Mouse (Mus musculus) embryonic facial prominence, embryonic 11.5 days (tissue): ENCODE results near the gene Spg21. TPM values are rescaled to one million over a fixed set of nuclear protein-coding genes. Genes with fewer than 3 reads are reported as not detected.
A peak's percentile ranks its signal among the peaks of the same experiment; 100 is the strongest.

ENCODE experiments used
- ATAC-seq: fragments of 200-750 bp; cut with Nextera tagmentation; replicated peaks from 2 replicates; pipeline ENCODE4 v1.8.0; 2017; ENCODE audit warnings: low read depth; ENCODE audit not compliant: insufficient number of reproducible peaks, low FRiP score, low TSS enrichment
- DNase-seq: peaks from one replicate; pipeline ENCODE4 v3.0.0-alpha.2; 2015; ENCODE audit warnings: low spot score
- H3K27ac ChIP-seq: fragments of 300-500 bp; sonication (generic); replicated peaks from 2 replicates; pipeline ENCODE4 v1.5.1; 2014; ENCODE audit warnings: mild to moderate bottlenecking, low read depth, low read length, control low read depth
- H3K27me3 ChIP-seq: fragments of 300-500 bp; sonication (generic); 2 replicates; pipeline ENCODE4 v1.6.1; 2014; ENCODE audit warnings: mild to moderate bottlenecking, low read length, moderate library complexity, mixed read lengths; ENCODE audit not compliant: control insufficient read depth, insufficient read depth
- H3K36me3 ChIP-seq: fragments of 300-500 bp; sonication (generic); replicated peaks from 2 replicates; pipeline ENCODE4 v1.6.1; 2014; ENCODE audit warnings: low read depth, mild to moderate bottlenecking, low read length, moderate library complexity, mixed read lengths; ENCODE audit not compliant: control insufficient read depth, insufficient read depth
- H3K4me1 ChIP-seq: fragments of 300-500 bp; sonication (generic); 2 replicates; pipeline ENCODE4 v1.6.1; 2014; ENCODE audit warnings: low read length, mixed read lengths; ENCODE audit not compliant: control insufficient read depth, insufficient read depth
- H3K4me2 ChIP-seq: fragments of 300-500 bp; sonication (generic); 2 replicates; pipeline ENCODE4 v1.6.1; 2014; ENCODE audit warnings: low read depth, mild to moderate bottlenecking, control low read depth, low read length, moderate library complexity
- H3K4me3 ChIP-seq: fragments of 300-500 bp; sonication (generic); 2 replicates; pipeline ENCODE4 v1.5.1; 2014; ENCODE audit warnings: low read depth, low read length, control low read depth
- H3K9ac ChIP-seq: fragments of 300-500 bp; sonication (generic); replicated peaks from 2 replicates; pipeline ENCODE4 v1.6.1; 2014; ENCODE audit warnings: mild to moderate bottlenecking, control low read depth, low read length
- H3K9me3 ChIP-seq: fragments of 300-500 bp; sonication (generic); replicated peaks from 2 replicates; pipeline ENCODE4 v1.6.1; 2016; ENCODE audit warnings: mild to moderate bottlenecking, low read length, inconsistent platforms, mixed read lengths; ENCODE audit not compliant: control insufficient read depth
- WGBS: fragments of 180-500 bp; shearing (Covaris S2); extraction: QIAGEN DNeasy Blood & Tissue Kit; methylation state at CpG from one replicate; pipeline ENCODE4 v1.1.7; 2014; 5-methylcytosine and 5-hydroxymethylcytosine counted together
- polyA plus RNA-seq: library from polyadenylated mRNA; unstranded; fragments of >200 nt; fragmentation: Nextera tagmentation; extraction: Ambion mirVana; gene quantifications from 2 replicates; pipeline ENCODE4 v1.2.1, GENCODE M21; 2014

The Spg21 gene
- polyA plus RNA-seq, result 143 and 157 TPM in 2 replicates

- DNase-seq, result peak; percentile 96
- Histone ChIP-seq H3K27me3 (no peaks in the 10 kb centered on the region), H3K9ac (peak within 1 kb of the TSS; percentile 80), H3K27ac (peak within 1 kb of the TSS; percentile 64), H3K4me3 (peak within 1 kb of the TSS; percentile 84), H3K4me2 (peak within 1 kb of the TSS; percentile 47), H3K36me3 (no peaks in the 10 kb centered on the region; the same call in 1 of the 2 replicates), H3K9me3 (no peaks in the 10 kb centered on the region), H3K4me1 (no peaks in the 10 kb centered on the region)
- peak; percentile 95 for ATAC-seq
- under 1% methylated on average over 53 of the region's 53 CpGs for WGBS
Observed at GRCm38 (mm10) chr9:65460732-65461442, at the start of gene Spg21. TSS of gene Spg21 (plus strand) at chr9:65460947.

GRCm38 (mm10) chr9:65411326-65411725, 49.4 kb upstream of the Spg21 start:
- Histone ChIP-seq H3K4me2 (no peak overlapping the region), H3K9ac (no peak overlapping the region), H3K27ac (no peak overlapping the region), H3K4me1 (no peaks in the 10 kb centered on the region), H3K36me3 (no peaks in the 10 kb centered on the region), H3K27me3 (no peaks in the 10 kb centered on the region), H3K4me3 (no peak overlapping the region), H3K9me3 (no peaks in the 10 kb centered on the region)
- DNase-seq, result no peak
- 72% methylated on average over 3 of the region's 3 CpGs for WGBS
- no peak for ATAC-seq

- H3K4me1 ChIP-seq, result no peaks in the 10 kb centered on the region
- H3K27ac ChIP-seq, result no peak overlapping the region
- H3K9me3 ChIP-seq, result no peaks in the 10 kb centered on the region
- no peaks in the 10 kb centered on the region for H3K27me3 ChIP-seq
- no peak overlapping the region for H3K4me3 ChIP-seq
- H3K9ac ChIP-seq, result no peak overlapping the region
- DNase-seq (no peak), ATAC-seq (no peak)
- H3K36me3 ChIP-seq, result no peaks in the 10 kb centered on the region
- no peak overlapping the region for H3K4me2 ChIP-seq
- 51% methylated on average over 3 of the region's 3 CpGs for WGBS
Observed at GRCm38 (mm10) chr9:65417738-65418137, 43.0 kb upstream of the Spg21 start.

DNA sequence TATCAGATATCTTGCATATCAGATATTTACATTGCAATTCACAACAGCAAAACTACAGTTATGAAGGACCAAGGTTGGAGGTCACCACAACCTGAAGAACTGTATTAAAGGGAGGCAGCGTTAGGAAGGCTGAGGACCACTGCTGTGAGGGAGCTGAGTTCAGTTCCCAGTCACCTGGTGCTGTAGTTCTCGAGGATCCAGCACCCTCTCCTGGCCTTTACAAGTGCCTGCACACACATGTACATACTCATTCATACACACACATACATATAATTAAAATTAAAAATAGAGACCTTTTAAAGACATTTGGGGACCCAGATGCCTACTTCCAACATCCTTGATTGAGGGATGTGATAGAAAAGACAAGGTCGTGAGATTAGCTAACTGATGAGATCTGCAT, 41.1 kb upstream of the Spg21 start:
- Histone ChIP-seq H3K4me2 (no peak overlapping the region), H3K27me3 (no peaks in the 10 kb centered on the region), H3K4me3 (no peak overlapping the region), H3K9ac (no peak overlapping the region), H3K36me3 (no peaks in the 10 kb centered on the region), H3K9me3 (no peaks in the 10 kb centered on the region), H3K27ac (no peak overlapping the region), H3K4me1 (no peaks in the 10 kb centered on the region)
- 81% methylated on average over 3 of the region's 3 CpGs for WGBS
- ATAC-seq (no peak), DNase-seq (no peak)

DNA sequence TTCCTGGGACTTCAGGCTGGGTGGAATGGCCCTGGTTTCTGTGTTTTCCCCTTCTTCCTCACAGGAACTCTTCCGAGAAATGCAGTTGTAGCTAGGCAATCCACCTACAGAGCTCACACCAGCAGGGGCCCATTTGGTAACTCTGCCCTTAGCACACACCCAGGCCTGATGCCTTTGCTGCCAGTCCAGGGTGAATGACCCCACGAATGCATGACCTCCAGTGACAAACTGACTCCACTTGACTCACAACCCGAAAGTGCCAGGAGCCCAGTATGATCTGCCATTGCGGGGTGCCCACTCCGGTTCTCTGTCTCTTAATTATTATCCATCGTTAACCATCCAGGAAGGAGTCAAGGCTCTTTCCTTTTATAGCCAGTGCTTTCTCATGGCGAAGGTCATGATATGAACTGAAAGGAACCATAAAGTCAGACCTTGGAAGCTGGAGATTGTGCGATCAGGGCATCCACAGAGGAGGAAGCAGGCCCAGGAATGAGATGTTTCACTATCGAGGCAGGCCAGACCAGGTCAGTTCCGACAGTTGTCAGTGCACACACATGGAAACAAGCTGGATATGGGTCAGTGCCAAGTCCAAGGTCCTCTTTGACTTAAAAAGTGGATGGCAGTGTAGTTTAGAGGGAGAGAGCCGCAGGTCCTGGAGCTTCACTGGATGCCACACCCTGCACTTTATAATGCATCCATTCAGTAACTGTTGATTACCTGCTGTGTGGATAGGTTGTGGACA, 37.8 kb upstream of the Spg21 start, which contains the start of gene Slc51b:
Gene Slc51b (minus strand): TSS at position 196 of the 742 bp plus-strand sequence.
- ATAC-seq (no peak), DNase-seq (no peak)
- Histone ChIP-seq H3K4me3 (no peak within 1 kb of the TSS), H3K4me2 (no peak within 1 kb of the TSS), H3K27me3 (no peaks in the 10 kb centered on the region), H3K36me3 (no peaks in the 10 kb centered on the region), H3K27ac (no peak within 1 kb of the TSS), H3K4me1 (no peaks in the 10 kb centered on the region), H3K9ac (no peak within 1 kb of the TSS), H3K9me3 (no peaks in the 10 kb centered on the region)
- 79% methylated on average over 11 of the region's 11 CpGs for WGBS

DNA sequence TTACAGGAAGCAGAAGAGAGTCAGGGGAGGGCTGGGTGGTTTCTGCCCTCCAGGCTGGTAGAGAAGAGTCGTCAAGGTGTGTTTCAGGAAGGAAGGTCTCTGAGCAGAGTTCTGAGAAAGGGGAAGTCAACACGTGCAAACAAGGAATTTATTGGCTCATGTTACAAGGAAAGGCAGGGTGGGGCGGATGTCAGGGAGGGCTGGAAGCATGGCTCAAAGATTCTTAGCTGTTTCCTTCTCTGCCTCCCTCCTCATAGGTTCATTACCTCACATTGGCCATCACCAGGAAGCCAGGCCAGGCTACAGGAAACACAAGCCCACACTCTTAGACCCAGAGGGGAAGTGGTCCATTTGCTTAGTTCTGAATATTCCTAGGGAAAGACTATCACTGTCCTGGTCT, 36.4 kb upstream of the Spg21 start:
- WGBS, result 35% methylated on average over 3 of the region's 3 CpGs

DNA sequence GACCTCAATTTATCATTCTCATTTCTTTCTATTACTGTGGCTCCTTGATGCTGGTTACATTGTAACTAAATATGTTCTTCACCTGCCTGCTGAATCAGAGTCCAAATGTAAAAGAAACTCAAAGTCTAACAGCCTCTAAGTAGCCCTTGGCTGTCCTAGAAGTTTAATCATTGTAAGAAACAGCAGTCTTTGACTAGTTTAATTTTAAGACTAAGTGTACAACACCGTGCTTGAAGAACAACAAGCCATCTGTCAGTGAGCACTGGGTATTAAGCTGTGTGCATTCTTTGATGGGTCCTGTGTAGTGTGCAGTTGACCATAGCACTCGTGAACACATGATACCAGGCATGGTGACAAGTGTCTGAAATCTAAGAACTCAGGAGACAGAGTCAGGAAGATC, 33.2 kb upstream of the Spg21 start:
- 75% methylated on average over 2 of the region's 2 CpGs for WGBS

More for the DNA sequence above, 36.4 kb upstream of the Spg21 start:
- Histone ChIP-seq H3K27ac (no peak overlapping the region), H3K36me3 (no peaks in the 10 kb centered on the region), H3K4me3 (no peak overlapping the region), H3K27me3 (no peaks in the 10 kb centered on the region), H3K4me1 (no peaks in the 10 kb centered on the region), H3K9me3 (no peaks in the 10 kb centered on the region), H3K9ac (no peak overlapping the region), H3K4me2 (no peak overlapping the region)
- ATAC-seq, result no peak
- DNase-seq, result no peak

GRCm38 (mm10) chr9:65428003-65428402, 32.7 kb upstream of the Spg21 start:
- Histone ChIP-seq H3K4me2 (no peak overlapping the region), H3K27ac (no peak overlapping the region), H3K27me3 (no peaks in the 10 kb centered on the region), H3K36me3 (no peaks in the 10 kb centered on the region), H3K9ac (no peak overlapping the region), H3K4me1 (no peaks in the 10 kb centered on the region), H3K4me3 (no peak overlapping the region), H3K9me3 (no peaks in the 10 kb centered on the region)
- ATAC-seq (no peak), DNase-seq (no peak)
- WGBS, result 80% methylated on average over 5 of the region's 5 CpGs

More for the DNA sequence above, 33.2 kb upstream of the Spg21 start:
- Histone ChIP-seq H3K4me3 (no peak overlapping the region), H3K4me1 (no peaks in the 10 kb centered on the region), H3K27me3 (no peaks in the 10 kb centered on the region), H3K9ac (no peak overlapping the region), H3K4me2 (no peak overlapping the region), H3K27ac (no peak overlapping the region), H3K9me3 (no peaks in the 10 kb centered on the region), H3K36me3 (no peaks in the 10 kb centered on the region)
- ATAC-seq (no peak), DNase-seq (no peak)
